Mouse (Mus musculus) spleen, postnatal 14 days (tissue): ENCODE results near the gene Hist1h2ak.

Source experiments
- DNase-seq, 2 experiments: peaks; one replicate each; pipeline ENCODE4 v3.0.0; 2021 to 2022; ENCODE audit warnings: low spot score in 2 of 2

The Hist1h2ak gene

GRCm38 (mm10) chr13:21755707-21756106 is 2.1 kb upstream of the Hist1h2ak start:
- no peak for DNase-seq

- peak in 1 of 2 experiments; percentile 50 for DNase-seq
Observed at GRCm38 (mm10) chr13:21754294-21755001, 821 bp upstream of the Hist1h2ak start.

GRCm38 (mm10) chr13:21753051-21753523 is 540 bp downstream of the Hist1h2ak start:
- no peak for DNase-seq

GRCm38 (mm10) chr13:21752356-21752755 is 1.3 kb downstream of the Hist1h2ak start:
- DNase-seq, result no peak

- no peak for DNase-seq
Observed at GRCm38 (mm10) chr13:21751827-21752226, 1.8 kb downstream of the Hist1h2ak start.

- no peak for DNase-seq
Observed at GRCm38 (mm10) chr13:21751417-21751816, 2.2 kb downstream of the Hist1h2ak start.

GRCm38 (mm10) chr13:21750159-21751017 is 3.2 kb downstream of the Hist1h2ak start, which contains the start of gene Hist1h4k:
Gene Hist1h4k, minus strand, starts transcription at chr13:21750505.
- DNase-seq, result peak; percentile 90 to 96

GRCm38 (mm10) chr13:21749387-21750158 is 4.1 kb downstream of the Hist1h2ak start:
- no peak for DNase-seq

- no peak for DNase-seq
Observed at GRCm38 (mm10) chr13:21745006-21745405, 8.6 kb downstream of the Hist1h2ak start.

GRCm38 (mm10) chr13:21734906-21735767 is 18.5 kb downstream of the Hist1h2ak start, which contains the start of gene Hist1h4j:
Gene Hist1h4j, plus strand, starts transcription at chr13:21735064.
- DNase-seq, result peak; percentile 68 to 78

GRCm38 (mm10) chr13:21734010-21734905 is 19.4 kb downstream of the Hist1h2ak start:
- DNase-seq, result peak in 1 of 2 experiments; percentile 75

GRCm38 (mm10) chr13:21733466-21733865 is 20.2 kb downstream of the Hist1h2ak start:
- no peak for DNase-seq

- no peak for DNase-seq
Observed at GRCm38 (mm10) chr13:21729544-21729943, 24.1 kb downstream of the Hist1h2ak start.

GRCm38 (mm10) chr13:21727948-21728572 is 25.6 kb downstream of the Hist1h2ak start:
- no peak for DNase-seq

GRCm38 (mm10) chr13:21722993-21723836 is 30.4 kb downstream of the Hist1h2ak start:
- DNase-seq, result no peak

- no peak for DNase-seq
Observed at GRCm38 (mm10) chr13:21722373-21722925, 31.2 kb downstream of the Hist1h2ak start.

GRCm38 (mm10) chr13:21721757-21722372 is 31.8 kb downstream of the Hist1h2ak start, which contains the start of gene Hist1h2bm:
Gene Hist1h2bm, plus strand, starts transcription at chr13:21722044.
- DNase-seq, result peak; percentile 59 to 64
